Mouse (Mus musculus) limb, embryonic 12.5 days (tissue): ENCODE data around the gene Dhx37. TPM values are rescaled to one million over a fixed set of nuclear protein-coding genes. Genes with fewer than 3 reads are reported as not detected.
A peak's percentile ranks its signal among the peaks of the same experiment; 100 is the strongest.

Experiments used
- ATAC-seq: fragments of 200-750 bp; cut with Nextera tagmentation; 2 replicates; pipeline ENCODE4 v1.8.0; 2017; ENCODE audit warnings: low read depth, moderate TSS enrichment; ENCODE audit not compliant: insufficient number of reproducible peaks, insufficient read depth, low FRiP score, low TSS enrichment
- H3K27ac ChIP-seq: fragments of 300-500 bp; sonication (generic); 2 replicates; pipeline ENCODE4 v1.5.1; 2016; ENCODE audit warnings: mild to moderate bottlenecking, moderate library complexity
- H3K27me3 ChIP-seq: fragments of 300-500 bp; sonication (generic); 2 replicates; pipeline ENCODE4 v1.6.1; 2016; ENCODE audit warnings: mild to moderate bottlenecking, moderate library complexity
- H3K36me3 ChIP-seq: fragments of 300-500 bp; sonication (generic); 2 replicates; pipeline ENCODE4 v1.6.1; 2016; ENCODE audit warnings: mild to moderate bottlenecking, moderate library complexity
- H3K4me1 ChIP-seq: fragments of 300-500 bp; sonication (generic); replicated peaks from 2 replicates; pipeline ENCODE4 v1.6.1; 2016
- H3K4me2 ChIP-seq: fragments of 300-500 bp; sonication (generic); 2 replicates; pipeline ENCODE4 v1.6.1; 2016; ENCODE audit warnings: mild to moderate bottlenecking, moderate library complexity
- H3K4me3 ChIP-seq: fragments of 300-500 bp; sonication (generic); replicated peaks from 2 replicates; pipeline ENCODE4 v1.5.1; 2016; ENCODE audit warnings: mild to moderate bottlenecking
- H3K9ac ChIP-seq: fragments of 300-500 bp; sonication (generic); replicated peaks from 2 replicates; pipeline ENCODE4 v1.6.1; 2016; ENCODE audit warnings: mild to moderate bottlenecking, moderate library complexity
- H3K9me3 ChIP-seq: fragments of 300-500 bp; sonication (generic); 2 replicates; pipeline ENCODE4 v1.6.1; 2016; ENCODE audit warnings: mild to moderate bottlenecking, moderate library complexity
- WGBS: fragments of 180-500 bp; shearing (Covaris S2); methylation state at CpG from one replicate; pipeline ENCODE4 v1.1.7; 2016; 5-methylcytosine and 5-hydroxymethylcytosine counted together
- polyA plus RNA-seq: library from polyadenylated mRNA; unstranded; fragments of >200 nt; fragmentation: Nextera tagmentation; extraction: Ambion mirVana; gene quantifications from 2 replicates; pipeline ENCODE4 v1.2.1, GENCODE M21; 2016

The Dhx37 gene
- polyA plus RNA-seq, 1 experiment from 2014 or later, result 16.1 TPM

GRCm38 (mm10) chr5:125449306-125449705 lies 15.4 kb upstream of the Dhx37 start:
- H3K36me3 ChIP-seq, result peaks cover 32% of the 10 kb centered on the region
- 88% methylated on average over 5 of the region's 5 CpGs for WGBS
- H3K4me2 ChIP-seq, result no peak overlapping the region
- no peak overlapping the region for H3K4me3 ChIP-seq
- H3K27ac ChIP-seq, result no peak overlapping the region
- H3K4me1 ChIP-seq, result 0 out of 2 replicates have a peak, but pooled peaks cover 8% of the 10 kb centered on the region
- no peaks in the 10 kb centered on the region for H3K27me3 ChIP-seq
- no peak overlapping the region for H3K9ac ChIP-seq
- ATAC-seq, result no peak
- no peaks in the 10 kb centered on the region for H3K9me3 ChIP-seq

GRCm38 (mm10) chr5:125448631-125449030 lies 14.7 kb upstream of the Dhx37 start:
- ATAC-seq, result no peak
- no peak overlapping the region for H3K9ac ChIP-seq
- 0 out of 2 replicates have a peak, but pooled peaks cover 8% of the 10 kb centered on the region for H3K4me1 ChIP-seq
- H3K36me3 ChIP-seq, result peaks cover 30% of the 10 kb centered on the region
- H3K27me3 ChIP-seq, result no peaks in the 10 kb centered on the region
- H3K4me2 ChIP-seq, result no peak overlapping the region
- H3K4me3 ChIP-seq, result no peak overlapping the region
- 93% methylated on average over 4 of the region's 4 CpGs for WGBS
- no peaks in the 10 kb centered on the region for H3K9me3 ChIP-seq
- H3K27ac ChIP-seq, result no peak overlapping the region

GRCm38 (mm10) chr5:125448026-125448425 lies 14.1 kb upstream of the Dhx37 start:
- Histone ChIP-seq H3K4me1 (peaks cover 9% of the 10 kb centered on the region; the same call in 1 of the 2 replicates), H3K9me3 (no peaks in the 10 kb centered on the region), H3K4me3 (no peak overlapping the region), H3K27me3 (no peaks in the 10 kb centered on the region), H3K36me3 (peaks cover 28% of the 10 kb centered on the region), H3K9ac (no peak overlapping the region), H3K4me2 (no peak overlapping the region), H3K27ac (no peak overlapping the region)
- WGBS, result 68% methylated on average over 3 of the region's 3 CpGs
- ATAC-seq, result no peak

GRCm38 (mm10) chr5:125446344-125446743 lies 12.4 kb upstream of the Dhx37 start:
- ATAC-seq, result no peak
- Histone ChIP-seq H3K4me2 (no peak overlapping the region), H3K27me3 (no peaks in the 10 kb centered on the region), H3K4me1 (peaks cover 17% of the 10 kb centered on the region; the same call in 1 of the 2 replicates), H3K9me3 (no peaks in the 10 kb centered on the region), H3K27ac (no peak overlapping the region), H3K4me3 (no peak overlapping the region), H3K36me3 (peaks cover 14% of the 10 kb centered on the region), H3K9ac (no peak overlapping the region)
- 79% methylated on average over 7 of the region's 7 CpGs for WGBS

- no peak for ATAC-seq
- 91% methylated on average over 4 of the region's 4 CpGs for WGBS
- peaks cover 24% of the 10 kb centered on the region; the same call in 1 of the 2 replicates for H3K4me1 ChIP-seq
- H3K36me3 ChIP-seq, result peaks cover 14% of the 10 kb centered on the region
- no peak overlapping the region for H3K27ac ChIP-seq
- H3K9ac ChIP-seq, result no peak overlapping the region
- H3K27me3 ChIP-seq, result no peaks in the 10 kb centered on the region
- H3K4me2 ChIP-seq, result no peak overlapping the region
- H3K9me3 ChIP-seq, result no peaks in the 10 kb centered on the region
- no peak overlapping the region for H3K4me3 ChIP-seq
Measured at GRCm38 (mm10) chr5:125444554-125444953, 10.6 kb upstream of the Dhx37 start.

- no peak for ATAC-seq
- 70% methylated on average over 3 of the region's 3 CpGs for WGBS
- no peaks in the 10 kb centered on the region for H3K9me3 ChIP-seq
- 0 out of 2 replicates have a peak overlapping the region, but pooled peaks have one; percentile 30 for H3K27ac ChIP-seq
- no peak overlapping the region for H3K9ac ChIP-seq
- peaks cover 24% of the 10 kb centered on the region; the same call in 1 of the 2 replicates for H3K4me1 ChIP-seq
- H3K36me3 ChIP-seq, result peaks cover 14% of the 10 kb centered on the region
- no peak overlapping the region for H3K4me3 ChIP-seq
- H3K4me2 ChIP-seq, result no peak overlapping the region
- H3K27me3 ChIP-seq, result no peaks in the 10 kb centered on the region
Measured at GRCm38 (mm10) chr5:125443915-125444314, 10.0 kb upstream of the Dhx37 start.

GRCm38 (mm10) chr5:125443335-125443734 lies 9.4 kb upstream of the Dhx37 start:
- 93% methylated on average over 5 of the region's 5 CpGs for WGBS
- H3K27ac ChIP-seq, result no peak overlapping the region
- H3K4me3 ChIP-seq, result no peak overlapping the region
- no peaks in the 10 kb centered on the region for H3K27me3 ChIP-seq
- no peak overlapping the region for H3K9ac ChIP-seq
- ATAC-seq, result no peak
- H3K4me1 ChIP-seq, result peaks cover 24% of the 10 kb centered on the region; the same call in 1 of the 2 replicates
- H3K9me3 ChIP-seq, result no peaks in the 10 kb centered on the region
- peaks cover 14% of the 10 kb centered on the region for H3K36me3 ChIP-seq
- no peak overlapping the region for H3K4me2 ChIP-seq

GRCm38 (mm10) chr5:125442136-125442995 lies 8.4 kb upstream of the Dhx37 start:
- no peaks in the 10 kb centered on the region for H3K9me3 ChIP-seq
- 21% methylated on average over 27 of the region's 27 CpGs for WGBS
- peaks cover 14% of the 10 kb centered on the region for H3K36me3 ChIP-seq
- peaks cover 24% of the 10 kb centered on the region; the same call in 1 of the 2 replicates for H3K4me1 ChIP-seq
- peak overlapping the region; percentile 68 for H3K4me2 ChIP-seq
- peak overlapping the region; percentile 81 for H3K27ac ChIP-seq
- peak overlapping the region; percentile 88 for H3K4me3 ChIP-seq
- H3K9ac ChIP-seq, result peak overlapping the region; percentile 92
- H3K27me3 ChIP-seq, result no peaks in the 10 kb centered on the region
- 0 out of 2 replicates have a peak, but pooled peaks have one; percentile 5 for ATAC-seq

- peaks cover 14% of the 10 kb centered on the region for H3K36me3 ChIP-seq
- H3K4me2 ChIP-seq, result peak within 1 kb of the TSS; percentile 68
- H3K9me3 ChIP-seq, result no peaks in the 10 kb centered on the region
- WGBS, result under 1% methylated on average over 87 of the region's 97 CpGs
- H3K4me3 ChIP-seq, result peak within 1 kb of the TSS; percentile 88
- H3K4me1 ChIP-seq, result peaks cover 24% of the 10 kb centered on the region; the same call in 1 of the 2 replicates
- peak within 1 kb of the TSS; percentile 92 for H3K9ac ChIP-seq
- peak within 1 kb of the TSS; percentile 81 for H3K27ac ChIP-seq
- H3K27me3 ChIP-seq, result no peaks in the 10 kb centered on the region
- peak; percentile 91 for ATAC-seq
Measured at GRCm38 (mm10) chr5:125441234-125442114, 7.6 kb upstream of the Dhx37 start, which contains the start of gene Bri3bp. Gene Bri3bp, plus strand, starts transcription at chr5:125441568.

GRCm38 (mm10) chr5:125440583-125441233 lies 6.8 kb upstream of the Dhx37 start:
- H3K4me1 ChIP-seq, result peaks cover 17% of the 10 kb centered on the region; the same call in 1 of the 2 replicates
- H3K9me3 ChIP-seq, result no peaks in the 10 kb centered on the region
- H3K27me3 ChIP-seq, result no peaks in the 10 kb centered on the region
- peak overlapping the region; percentile 68 for H3K4me2 ChIP-seq
- 0 out of 2 replicates have a peak, but pooled peaks have one; percentile 28 for ATAC-seq
- peak overlapping the region; percentile 81; the same call in 1 of the 2 replicates for H3K27ac ChIP-seq
- H3K4me3 ChIP-seq, result peak overlapping the region; percentile 88
- 4% methylated on average over 7 of the region's 7 CpGs for WGBS
- H3K36me3 ChIP-seq, result peaks cover 10% of the 10 kb centered on the region
- peak overlapping the region; percentile 92 for H3K9ac ChIP-seq
